Mouse (Mus musculus) heart, postnatal 0 days (tissue): ENCODE results near the gene Qrfpr. TPM values are rescaled to one million over a fixed set of nuclear protein-coding genes. Genes with fewer than 3 reads are reported as not detected.

Experiments used
- ATAC-seq: fragments of 200-750 bp; cut with Nextera tagmentation; 2 replicates; pipeline ENCODE4 v1.8.0; 2017; ENCODE audit warnings: low read depth, moderate number of reproducible peaks, moderate library complexity; ENCODE audit not compliant: insufficient read depth
- DNase-seq: peaks from one replicate; pipeline ENCODE4 v3.0.0-alpha.2; 2016; ENCODE audit warnings: low spot score
- H3K27ac ChIP-seq: fragments of 300-500 bp; sonication (generic); 2 replicates; pipeline ENCODE4 v1.5.1; 2014; ENCODE audit warnings: low read depth, mild to moderate bottlenecking
- H3K27me3 ChIP-seq: fragments of 300-500 bp; sonication (generic); 2 replicates; pipeline ENCODE4 v1.6.1; 2014; ENCODE audit warnings: low read length, mixed read lengths; ENCODE audit not compliant: control insufficient read depth, insufficient read depth
- H3K36me3 ChIP-seq: fragments of 300-500 bp; sonication (generic); replicated peaks from 2 replicates; pipeline ENCODE4 v1.6.1; 2014; ENCODE audit warnings: low read length, mixed read lengths; ENCODE audit not compliant: control insufficient read depth, insufficient read depth
- H3K4me1 ChIP-seq: fragments of 300-500 bp; sonication (generic); 2 replicates; pipeline ENCODE4 v1.6.1; 2014; ENCODE audit warnings: antibody characterized with exemption; ENCODE audit not compliant: control insufficient read depth, insufficient read depth
- H3K4me2 ChIP-seq: fragments of 300-500 bp; sonication (generic); 2 replicates; pipeline ENCODE4 v1.6.1; 2014; ENCODE audit warnings: low read depth, mild to moderate bottlenecking, low read length, moderate library complexity
- H3K4me3 ChIP-seq: fragments of 300-500 bp; sonication (generic); 2 replicates; pipeline ENCODE4 v1.5.1; 2014; ENCODE audit warnings: low read depth, low read length
- H3K9ac ChIP-seq: fragments of 300-500 bp; sonication (generic); replicated peaks from 2 replicates; pipeline ENCODE4 v1.6.1; 2014; ENCODE audit warnings: low read depth, low read length, mixed read lengths
- H3K9me3 ChIP-seq: fragments of 300-500 bp; sonication (generic); replicated peaks from 2 replicates; pipeline ENCODE4 v1.6.1; 2016; ENCODE audit warnings: low read length; ENCODE audit not compliant: control insufficient read depth
- CTCF ChIP-seq: IDR thresholded peaks from 2 replicates; pipeline ENCODE4 v1.5.1; 2016; ENCODE audit warnings: antibody characterized with exemption, control low read depth, low read depth
- EP300 ChIP-seq: IDR thresholded peaks from 2 replicates; pipeline ENCODE4 v1.6.1; 2016; ENCODE audit warnings: antibody characterized with exemption, low read depth
- WGBS: fragments of 180-500 bp; shearing (Covaris S2); extraction: QIAGEN DNeasy Blood & Tissue Kit; methylation state at CpG from one replicate; pipeline ENCODE4 v1.1.7; 2014; 5-methylcytosine and 5-hydroxymethylcytosine counted together
- polyA plus RNA-seq: library from polyadenylated mRNA; unstranded; fragments of >200 nt; fragmentation: Nextera tagmentation; extraction: Ambion mirVana; gene quantifications from 2 replicates; pipeline ENCODE4 v1.2.1, GENCODE M21; 2015
- total RNA-seq: library from RNA; depleted of rRNA; stranded (reverse); fragments of >200 nt; gene quantifications from 2 replicates; pipeline ENCODE4 v1.2.3, GENCODE M21; 2014; ENCODE audit warnings: low replicate concordance

Qrfpr gene
- total and polyA plus RNA-seq, 2 experiments from 2014 or later, result 0.25 TPM; not detected in 1

- peak; percentile 52 for DNase-seq
- WGBS, result 9% methylated on average over 4 of the region's 4 CpGs
Observed at GRCm38 (mm10) chr3:36181519-36181918, 40.6 kb downstream of the Qrfpr start.

GRCm38 (mm10) chr3:36173761-36174160 is 48.4 kb downstream of the Qrfpr start:
- no peak for DNase-seq
- Histone ChIP-seq H3K27me3 (no peaks in the 10 kb centered on the region), H3K4me1 (no peaks in the 10 kb centered on the region), H3K36me3 (0 out of 2 replicates have a peak, but pooled peaks cover 4% of the 10 kb centered on the region), H3K9ac (no peak overlapping the region), H3K27ac (no peak overlapping the region), H3K4me2 (no peak overlapping the region), H3K9me3 (no peaks in the 10 kb centered on the region), H3K4me3 (no peak overlapping the region)
- ATAC-seq, result no peak
- WGBS, result 67% methylated on average over 2 of the region's 2 CpGs
- TF ChIP-seq CTCF, result no peak
- TF ChIP-seq EP300, result no peak

More at GRCm38 (mm10) chr3:36181519-36181918, 40.6 kb downstream of the Qrfpr start:
- H3K27me3 ChIP-seq, result no peaks in the 10 kb centered on the region
- TF ChIP-seq EP300, result no peak
- TF ChIP-seq CTCF, result peak; percentile 61
- H3K4me3 ChIP-seq, result no peak overlapping the region
- no peaks in the 10 kb centered on the region for H3K9me3 ChIP-seq
- no peak overlapping the region for H3K4me2 ChIP-seq
- H3K9ac ChIP-seq, result no peak overlapping the region
- H3K36me3 ChIP-seq, result no peaks in the 10 kb centered on the region
- H3K4me1 ChIP-seq, result no peaks in the 10 kb centered on the region
- no peak for ATAC-seq
- no peak overlapping the region for H3K27ac ChIP-seq

- no peak overlapping the region for H3K9ac ChIP-seq
- no peaks in the 10 kb centered on the region for H3K4me1 ChIP-seq
- 89% methylated on average over 1 of the region's 1 CpGs for WGBS
- H3K36me3 ChIP-seq, result peaks cover 18% of the 10 kb centered on the region; the same call in 1 of the 2 replicates
- no peak for ATAC-seq
- H3K27ac ChIP-seq, result no peak overlapping the region
- H3K4me3 ChIP-seq, result no peak overlapping the region
- no peak for DNase-seq
- no peaks in the 10 kb centered on the region for H3K9me3 ChIP-seq
- no peak for TF ChIP-seq EP300
- no peak for TF ChIP-seq CTCF
- H3K27me3 ChIP-seq, result no peaks in the 10 kb centered on the region
- no peak overlapping the region for H3K4me2 ChIP-seq
Observed at GRCm38 (mm10) chr3:36171348-36171747, 50.8 kb downstream of the Qrfpr start.

- Histone ChIP-seq H3K4me3 (no peak overlapping the region), H3K27ac (no peak overlapping the region), H3K9me3 (peaks cover 2% of the 10 kb centered on the region), H3K4me1 (no peaks in the 10 kb centered on the region), H3K36me3 (peaks cover 24% of the 10 kb centered on the region), H3K27me3 (no peaks in the 10 kb centered on the region), H3K9ac (no peak overlapping the region), H3K4me2 (no peak overlapping the region)
- WGBS, result 86% methylated on average over 1 of the region's 1 CpGs
- DNase-seq (no peak), ATAC-seq (no peak)
- TF ChIP-seq CTCF, result no peak
Observed at GRCm38 (mm10) chr3:36170670-36171210, 51.4 kb downstream of the Qrfpr start.

- H3K36me3 ChIP-seq, result peaks cover 9% of the 10 kb centered on the region
- no peaks in the 10 kb centered on the region for H3K27me3 ChIP-seq
- DNase-seq (peak; percentile 35), ATAC-seq (no peak)
- H3K9ac ChIP-seq, result no peak overlapping the region
- peaks cover 23% of the 10 kb centered on the region for H3K4me1 ChIP-seq
- H3K4me3 ChIP-seq, result no peak overlapping the region
- H3K4me2 ChIP-seq, result no peak overlapping the region
- WGBS, result 17% methylated on average over 5 of the region's 5 CpGs
- no peak overlapping the region for H3K27ac ChIP-seq
- TF ChIP-seq CTCF, result peak; percentile 30; the same call in 1 of the 2 replicates
- no peak for TF ChIP-seq EP300
- H3K9me3 ChIP-seq, result no peaks in the 10 kb centered on the region; the same call in 1 of the 2 replicates
Observed at GRCm38 (mm10) chr3:36155268-36155667, 66.8 kb downstream of the Qrfpr start.
